Mouse (Mus musculus) lung, adult 2 months (tissue): ENCODE results near the gene Tnfaip8l2.

Experiments used
- CTCF ChIP-seq: fragments of 200-500 bp; IDR thresholded peaks from 2 replicates; pipeline ENCODE4 v1.5.1; 2011; ENCODE audit warnings: mild to moderate bottlenecking, low read length, control low read depth; ENCODE audit not compliant: insufficient read depth
- POLR2A ChIP-seq: fragments of 200-500 bp; IDR thresholded peaks from 2 replicates; pipeline ENCODE4 v1.6.1; 2011; ENCODE audit warnings: low read depth, mild to moderate bottlenecking, control low read depth, low read length, borderline replicate concordance; ENCODE audit errors: extremely low read depth

- TF ChIP-seq CTCF: no peak
- peak; percentile 63; the same call in 1 of the 2 replicates for TF ChIP-seq POLR2A
Observed at GRCm38 (mm10) chr3:95159987-95160963, 18.1 kb upstream of the Tnfaip8l2 start, which contains the start of gene Sema6c.
